Mouse (Mus musculus): ENCODE data around the gene Tceal9. TPM values are rescaled to one million over a fixed set of nuclear protein-coding genes. Genes with fewer than 3 reads are reported as not detected.
"Not testable (repeated sequence)": the region's sequence is repeated elsewhere in the genome, so short reads cannot be mapped to it uniquely, and the experiment has no call there.

Gene Tceal9
- polyA plus RNA-seq, 1 experiment from 2014 or later: 628 TPM

GRCm38 (mm10) chrX:136267720-136268119 lies 22.8 kb downstream of the Tceal9 start:
- no peak overlapping the region for H3K4me3 ChIP-seq (ENCODE audit: low read depth, low read length)
- no peaks in the 10 kb centered on the region for H3K9me3 ChIP-seq (ENCODE audit: control insufficient read depth, low read length)
- H3K27me3 ChIP-seq (replicated peaks; ENCODE audit: control insufficient read depth, insufficient read depth, low read length): no peaks in the 10 kb centered on the region
- no peak overlapping the region for H3K27ac ChIP-seq (ENCODE audit: low read depth)
- no peak overlapping the region for H3K9ac ChIP-seq (ENCODE audit: low read length)
- no peak for ATAC-seq (replicated peaks; ENCODE audit: low FRiP score, low TSS enrichment, low read depth)
- no peaks in the 10 kb centered on the region; the same call in 1 of the 2 replicates for H3K36me3 ChIP-seq (ENCODE audit: control insufficient read depth, insufficient read depth, low read length)
- no peak for DNase-seq (ENCODE audit: low spot score)
- WGBS: 42% methylated on average over 5 of the region's 5 CpGs
- no peak overlapping the region for H3K4me2 ChIP-seq (ENCODE audit: low read length)
- H3K4me1 ChIP-seq (replicated peaks; ENCODE audit: control insufficient read depth, insufficient read depth, low read length): 0 out of 2 replicates have a peak, but pooled peaks cover 2% of the 10 kb centered on the region

- Histone ChIP-seq H3K27me3 (replicated peaks; ENCODE audit: control insufficient read depth, insufficient read depth, low read length) (no peaks in the 10 kb centered on the region), H3K4me2 (ENCODE audit: low read length) (no peak overlapping the region), H3K27ac (ENCODE audit: low read depth) (no peak overlapping the region), H3K9me3 (ENCODE audit: control insufficient read depth, low read length) (no peaks in the 10 kb centered on the region), H3K4me1 (replicated peaks; ENCODE audit: control insufficient read depth, insufficient read depth, low read length) (0 out of 2 replicates have a peak, but pooled peaks cover 2% of the 10 kb centered on the region), H3K36me3 (ENCODE audit: control insufficient read depth, insufficient read depth, low read length) (no peaks in the 10 kb centered on the region; the same call in 1 of the 2 replicates), H3K9ac (ENCODE audit: low read length) (no peak overlapping the region), H3K4me3 (ENCODE audit: low read depth, low read length) (no peak overlapping the region)
- ATAC-seq (replicated peaks; ENCODE audit: low FRiP score, low TSS enrichment, low read depth) (no peak), DNase-seq (ENCODE audit: low spot score) (no peak)
- WGBS: 42% methylated on average over 4 of the region's 4 CpGs
These were observed 23.3 kb downstream of the Tceal9 start for GRCm38 (mm10) chrX:136268173-136268572.

GRCm38 (mm10) chrX:136269743-136270392 lies 25.0 kb downstream of the Tceal9 start, which contains the start of gene Bex3:
TSS of gene Bex3 (plus strand) at chrX:136270253.
- H3K27me3 ChIP-seq (replicated peaks; ENCODE audit: control insufficient read depth, insufficient read depth, low read length); DNase-seq (ENCODE audit: low spot score); H3K4me1 ChIP-seq (replicated peaks; ENCODE audit: control insufficient read depth, insufficient read depth, low read length); H3K27ac ChIP-seq (ENCODE audit: low read depth); H3K9me3 ChIP-seq (ENCODE audit: control insufficient read depth, low read length); H3K36me3 ChIP-seq (ENCODE audit: control insufficient read depth, insufficient read depth, low read length): not testable (repeated sequence)
- Histone ChIP-seq H3K4me3 (ENCODE audit: low read depth, low read length) (peak within 1 kb of the TSS; percentile 41), H3K9ac (ENCODE audit: low read length) (peak within 1 kb of the TSS; percentile 50), H3K4me2 (ENCODE audit: low read length) (peak within 1 kb of the TSS; percentile 44)
- ATAC-seq (replicated peaks; ENCODE audit: low FRiP score, low TSS enrichment, low read depth): peak; percentile 94
- 22% methylated on average over 14 of the region's 30 CpGs for WGBS

- 0% methylated on average over 1 of the region's 60 CpGs for WGBS
- peak overlapping the region; percentile 44 for H3K4me2 ChIP-seq (ENCODE audit: low read length)
- H3K4me1 ChIP-seq (replicated peaks; ENCODE audit: control insufficient read depth, insufficient read depth, low read length); H3K27me3 ChIP-seq (replicated peaks; ENCODE audit: control insufficient read depth, insufficient read depth, low read length); H3K9me3 ChIP-seq (ENCODE audit: control insufficient read depth, low read length); DNase-seq (ENCODE audit: low spot score); H3K36me3 ChIP-seq (ENCODE audit: control insufficient read depth, insufficient read depth, low read length); H3K27ac ChIP-seq (ENCODE audit: low read depth): not testable (repeated sequence)
- peak overlapping the region; percentile 50 for H3K9ac ChIP-seq (ENCODE audit: low read length)
- peak overlapping the region; percentile 41 for H3K4me3 ChIP-seq (ENCODE audit: low read depth, low read length)
- ATAC-seq (replicated peaks; ENCODE audit: low FRiP score, low TSS enrichment, low read depth): peak; percentile 66
These were observed 25.7 kb downstream of the Tceal9 start for GRCm38 (mm10) chrX:136270393-136271111.

- Histone ChIP-seq H3K4me3 (ENCODE audit: low read depth, low read length) (no peak overlapping the region), H3K27ac (ENCODE audit: low read depth) (no peak overlapping the region), H3K4me2 (ENCODE audit: low read length) (no peak overlapping the region), H3K4me1 (replicated peaks; ENCODE audit: control insufficient read depth, insufficient read depth, low read length) (0 out of 2 replicates have a peak, but pooled peaks cover 2% of the 10 kb centered on the region), H3K9ac (ENCODE audit: low read length) (no peak overlapping the region), H3K36me3 (ENCODE audit: control insufficient read depth, insufficient read depth, low read length) (no peaks in the 10 kb centered on the region; the same call in 1 of the 2 replicates), H3K27me3 (replicated peaks; ENCODE audit: control insufficient read depth, insufficient read depth, low read length) (no peaks in the 10 kb centered on the region), H3K9me3 (ENCODE audit: control insufficient read depth, low read length) (no peaks in the 10 kb centered on the region)
- DNase-seq (ENCODE audit: low spot score) (no peak), ATAC-seq (replicated peaks; ENCODE audit: low FRiP score, low TSS enrichment, low read depth) (no peak)
- 12% methylated on average over 3 of the region's 3 CpGs for WGBS
These were observed 29.7 kb downstream of the Tceal9 start for GRCm38 (mm10) chrX:136274542-136274941.

- 0 out of 2 replicates have a peak, but pooled peaks cover 2% of the 10 kb centered on the region for H3K4me1 ChIP-seq (replicated peaks; ENCODE audit: control insufficient read depth, insufficient read depth, low read length)
- ATAC-seq (replicated peaks; ENCODE audit: low FRiP score, low TSS enrichment, low read depth) (no peak), DNase-seq (ENCODE audit: low spot score) (no peak)
- no peak overlapping the region for H3K4me3 ChIP-seq (ENCODE audit: low read depth, low read length)
- H3K27ac ChIP-seq (ENCODE audit: low read depth): no peak overlapping the region
- H3K4me2 ChIP-seq (ENCODE audit: low read length): no peak overlapping the region
- no peaks in the 10 kb centered on the region for H3K27me3 ChIP-seq (replicated peaks; ENCODE audit: control insufficient read depth, insufficient read depth, low read length)
- no peaks in the 10 kb centered on the region for H3K9me3 ChIP-seq (ENCODE audit: control insufficient read depth, low read length)
- 50% methylated on average over 3 of the region's 3 CpGs for WGBS
- no peak overlapping the region for H3K9ac ChIP-seq (ENCODE audit: low read length)
- H3K36me3 ChIP-seq (ENCODE audit: control insufficient read depth, insufficient read depth, low read length): no peaks in the 10 kb centered on the region; the same call in 1 of the 2 replicates
These were observed 30.5 kb downstream of the Tceal9 start for GRCm38 (mm10) chrX:136275386-136275785.

GRCm38 (mm10) chrX:136277577-136277976 lies 32.7 kb downstream of the Tceal9 start:
- no peaks in the 10 kb centered on the region for H3K9me3 ChIP-seq (ENCODE audit: control insufficient read depth, low read length)
- DNase-seq (ENCODE audit: low spot score) (no peak), ATAC-seq (replicated peaks; ENCODE audit: low FRiP score, low TSS enrichment, low read depth) (no peak)
- no peak overlapping the region for H3K27ac ChIP-seq (ENCODE audit: low read depth)
- H3K4me2 ChIP-seq (ENCODE audit: low read length): no peak overlapping the region
- H3K4me1 ChIP-seq (replicated peaks; ENCODE audit: control insufficient read depth, insufficient read depth, low read length): no peaks in the 10 kb centered on the region
- no peak overlapping the region for H3K4me3 ChIP-seq (ENCODE audit: low read depth, low read length)
- H3K27me3 ChIP-seq (replicated peaks; ENCODE audit: control insufficient read depth, insufficient read depth, low read length): no peaks in the 10 kb centered on the region
- no peak overlapping the region for H3K9ac ChIP-seq (ENCODE audit: low read length)
- 82% methylated on average over 7 of the region's 7 CpGs for WGBS
- H3K36me3 ChIP-seq (ENCODE audit: control insufficient read depth, insufficient read depth, low read length): no peaks in the 10 kb centered on the region

- H3K27ac ChIP-seq (ENCODE audit: low read depth): no peak overlapping the region
- no peak overlapping the region for H3K4me3 ChIP-seq (ENCODE audit: low read depth, low read length)
- H3K27me3 ChIP-seq (replicated peaks; ENCODE audit: control insufficient read depth, insufficient read depth, low read length): no peaks in the 10 kb centered on the region
- no peak overlapping the region for H3K9ac ChIP-seq (ENCODE audit: low read length)
- ATAC-seq (replicated peaks; ENCODE audit: low FRiP score, low TSS enrichment, low read depth) (no peak), DNase-seq (ENCODE audit: low spot score) (no peak)
- H3K4me1 ChIP-seq (replicated peaks; ENCODE audit: control insufficient read depth, insufficient read depth, low read length): no peaks in the 10 kb centered on the region
- no peaks in the 10 kb centered on the region for H3K36me3 ChIP-seq (ENCODE audit: control insufficient read depth, insufficient read depth, low read length)
- H3K4me2 ChIP-seq (ENCODE audit: low read length): no peak overlapping the region
- no peaks in the 10 kb centered on the region for H3K9me3 ChIP-seq (ENCODE audit: control insufficient read depth, low read length)
These were observed 33.5 kb downstream of the Tceal9 start for GRCm38 (mm10) chrX:136278401-136278800.

Measured in intestine, embryonic 14.5 days (tissue).